ENCODE assay signal across 24 mouse cellular contexts in the genomic region with DNA sequence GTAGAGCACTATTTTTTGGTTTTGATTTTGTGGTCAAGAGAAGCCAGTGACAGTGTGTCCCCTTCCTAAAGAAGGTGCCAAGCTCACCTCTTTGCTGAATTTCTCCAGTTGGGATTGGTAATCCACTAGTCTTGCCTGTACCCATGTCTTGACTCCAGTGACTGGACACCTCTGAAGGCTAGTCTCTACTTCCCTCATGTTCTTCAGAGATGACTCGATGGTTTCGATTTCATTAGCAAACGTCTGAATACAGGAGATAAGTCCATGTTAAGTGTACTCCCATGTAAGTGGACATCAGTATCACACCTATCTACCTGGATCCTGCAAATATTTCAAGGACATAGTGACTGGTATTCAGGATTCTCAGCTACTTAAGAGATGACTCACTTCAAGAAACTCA.
"Had no signal": no experiment of that assay in that cellular context is flagged by ENCODE, and none has a peak within 500 bp of the region (broad histone marks: within the 10 kb centered on the region; RNA-seq: fewer than 3 reads in every experiment).

No protein-coding gene starts in this region.

- DNase-seq: gastrocnemius, postnatal 14 days; gastrocnemius, postnatal 36 days; heart, adult 18-20 months; kidney, adult 18-20 months; kidney, adult 8-10 months; kidney, postnatal 10 days; kidney, postnatal 25 days; kidney, postnatal 4 days; layer of hippocampus, adult 9-11 months; layer of hippocampus, postnatal 36 days; left cerebral cortex, postnatal 4 days had no signal

- ATAC-seq: inflammation-experienced regulatory T-cells, adult 6 months; intestine, embryonic 15.5 days; intestine, postnatal 0 days; liver, embryonic 12.5 days had no signal

- H3K27ac ChIP-seq: heart, embryonic 13.5 days; heart, embryonic 15.5 days; hindbrain, embryonic 13.5 days; hindbrain, embryonic 15.5 days; intestine, embryonic 15.5 days; layer of hippocampus, adult 2 months; limb, embryonic 13.5 days; limb, embryonic 15.5 days; liver, embryonic 12.5 days; liver, embryonic 14.5 days had no signal

- H3K9me3 ChIP-seq: heart, embryonic 13.5 days; heart, embryonic 15.5 days; hindbrain, embryonic 13.5 days; hindbrain, embryonic 15.5 days; intestine, embryonic 15.5 days; limb, embryonic 15.5 days; liver, embryonic 12.5 days had no signal

- H3K4me3 ChIP-seq: heart, embryonic 13.5 days; heart, embryonic 15.5 days; hindbrain, embryonic 13.5 days; hindbrain, embryonic 15.5 days; intestine, embryonic 15.5 days; layer of hippocampus, adult 2 months; limb, embryonic 13.5 days; limb, embryonic 15.5 days; liver, embryonic 12.5 days had no signal

- H3K9ac ChIP-seq: heart, embryonic 13.5 days; heart, embryonic 15.5 days; hindbrain, embryonic 13.5 days; hindbrain, embryonic 15.5 days; intestine, embryonic 15.5 days; limb, embryonic 13.5 days; limb, embryonic 15.5 days; liver, embryonic 12.5 days; liver, embryonic 14.5 days had no signal

- H3K4me2 ChIP-seq: heart, embryonic 11.5 days; heart, embryonic 13.5 days; heart, embryonic 15.5 days; hindbrain, embryonic 13.5 days; hindbrain, embryonic 15.5 days; intestine, embryonic 15.5 days; limb, embryonic 13.5 days; limb, embryonic 15.5 days; liver, embryonic 12.5 days had no signal

- H3K4me1 ChIP-seq: hindbrain, embryonic 13.5 days; hindbrain, embryonic 15.5 days; intestine, embryonic 15.5 days; liver, embryonic 12.5 days had no signal

- H3K36me3 ChIP-seq: hindbrain, embryonic 13.5 days; hindbrain, embryonic 15.5 days; intestine, embryonic 15.5 days had no signal

- H3K27me3 ChIP-seq: heart, embryonic 13.5 days; heart, embryonic 15.5 days; hindbrain, embryonic 13.5 days; hindbrain, embryonic 15.5 days; intestine, embryonic 15.5 days; limb, embryonic 13.5 days; limb, embryonic 15.5 days; liver, embryonic 12.5 days had no signal
